Comparison of ENCODE assay signal across 9 mouse cellular contexts in the genomic region with DNA sequence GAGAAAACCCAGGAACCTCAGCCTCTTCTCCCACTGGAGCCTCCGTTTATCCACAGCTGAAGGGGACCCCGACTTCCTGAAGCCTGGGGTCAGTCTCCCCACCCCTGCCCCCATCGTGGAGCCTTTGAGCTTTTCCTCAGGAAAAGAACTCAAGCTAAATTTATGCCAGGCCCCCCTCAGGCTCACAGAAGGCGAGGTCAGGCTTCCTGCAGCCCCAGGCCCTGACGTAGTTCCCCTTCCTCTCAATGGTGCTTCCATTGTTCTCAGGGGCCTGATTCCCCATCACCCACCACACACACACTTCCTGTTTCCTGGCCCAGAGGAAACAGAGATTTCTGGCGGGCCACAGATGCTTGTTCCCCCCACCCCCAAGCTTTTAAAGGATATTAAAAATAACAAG. TPM values are rescaled to one million over a fixed set of nuclear protein-coding genes. Genes with fewer than 3 reads are reported as not detected.
DNase-seq lines count a peak whose midpoint lies in the region; ATAC-seq and TF ChIP-seq lines count a peak whose summit lies in the region.
"Had no signal": no experiment of that assay in that cellular context is flagged by ENCODE, and none has a peak within 500 bp of the region (broad histone marks: within the 10 kb centered on the region; RNA-seq: fewer than 3 reads in every experiment).

No protein-coding gene starts in this region.

- peak; percentile 74 for TF ChIP-seq EP300 in liver, postnatal 0 days (IDR thresholded peaks at IDR 0.05; ENCODE audit: low read depth)

- H3K9ac ChIP-seq in forebrain, embryonic 15.5 days (replicated peaks): no peak overlapping the region
- H3K9ac ChIP-seq in embryonic facial prominence, embryonic 12.5 days: no peak overlapping the region
- H3K9ac ChIP-seq in intestine, embryonic 15.5 days: no peak overlapping the region
- H3K9ac ChIP-seq in liver, postnatal 0 days (replicated peaks): no peak overlapping the region
- H3K9ac ChIP-seq: hindbrain, embryonic 15.5 days had no signal

- no peaks in the 10 kb centered on the region for H3K9me3 ChIP-seq in forebrain, embryonic 10.5 days
- no peaks in the 10 kb centered on the region for H3K9me3 ChIP-seq in forebrain, embryonic 15.5 days
- no peaks in the 10 kb centered on the region for H3K9me3 ChIP-seq in embryonic facial prominence, embryonic 12.5 days
- no peaks in the 10 kb centered on the region for H3K9me3 ChIP-seq in intestine, embryonic 15.5 days
- no peaks in the 10 kb centered on the region for H3K9me3 ChIP-seq in liver, postnatal 0 days (ENCODE audit: low read length)
- H3K9me3 ChIP-seq: hindbrain, embryonic 15.5 days had no signal

- no peak for TF ChIP-seq CTCF in liver, postnatal 0 days (IDR thresholded peaks at IDR 0.05; ENCODE audit: low read depth)

- no peaks in the 10 kb centered on the region for H3K36me3 ChIP-seq in forebrain, embryonic 10.5 days (replicated peaks)
- H3K36me3 ChIP-seq in forebrain, embryonic 15.5 days: no peaks in the 10 kb centered on the region
- no peaks in the 10 kb centered on the region for H3K36me3 ChIP-seq in embryonic facial prominence, embryonic 12.5 days
- no peaks in the 10 kb centered on the region for H3K36me3 ChIP-seq in intestine, embryonic 15.5 days
- H3K36me3 ChIP-seq in liver, postnatal 0 days (replicated peaks; ENCODE audit: insufficient read depth, low read length): no peaks in the 10 kb centered on the region
- H3K36me3 ChIP-seq: hindbrain, embryonic 15.5 days had no signal

- H3K27me3 ChIP-seq in forebrain, embryonic 10.5 days (ENCODE audit: poor library complexity, severe bottlenecking): no peaks in the 10 kb centered on the region
- H3K27me3 ChIP-seq in forebrain, embryonic 15.5 days: no peaks in the 10 kb centered on the region
- no peaks in the 10 kb centered on the region for H3K27me3 ChIP-seq in embryonic facial prominence, embryonic 12.5 days
- H3K27me3 ChIP-seq in intestine, embryonic 15.5 days (replicated peaks): no peaks in the 10 kb centered on the region; the same call in 1 of the 2 replicates
- no peaks in the 10 kb centered on the region for H3K27me3 ChIP-seq in liver, postnatal 0 days (ENCODE audit: insufficient read depth, low read length)
- H3K27me3 ChIP-seq: hindbrain, embryonic 15.5 days had no signal

- H3K4me1 ChIP-seq in forebrain, embryonic 10.5 days: peaks cover 62% of the 10 kb centered on the region
- H3K4me1 ChIP-seq in forebrain, embryonic 15.5 days: peaks cover 8% of the 10 kb centered on the region
- H3K4me1 ChIP-seq in embryonic facial prominence, embryonic 12.5 days: peaks cover 17% of the 10 kb centered on the region
- peaks cover 17% of the 10 kb centered on the region for H3K4me1 ChIP-seq in intestine, embryonic 15.5 days (replicated peaks)
- H3K4me1 ChIP-seq in liver, postnatal 0 days (ENCODE audit: insufficient read depth): peaks cover 22% of the 10 kb centered on the region

- 47% methylated on average over 6 of the region's 6 CpGs for WGBS in forebrain, embryonic 10.5 days
- WGBS in forebrain, embryonic 15.5 days: 49% methylated on average over 6 of the region's 6 CpGs
- WGBS in embryonic facial prominence, embryonic 12.5 days: 29% methylated on average over 6 of the region's 6 CpGs
- 41% methylated on average over 6 of the region's 6 CpGs for WGBS in intestine, embryonic 15.5 days
- WGBS in liver, postnatal 0 days (ENCODE audit: insufficient replicate concordance): 34% methylated on average over 6 of the region's 6 CpGs

- no peak overlapping the region for H3K4me3 ChIP-seq in forebrain, embryonic 10.5 days
- H3K4me3 ChIP-seq in forebrain, embryonic 15.5 days: no peak overlapping the region
- H3K4me3 ChIP-seq in embryonic facial prominence, embryonic 12.5 days: no peak overlapping the region
- H3K4me3 ChIP-seq in intestine, embryonic 15.5 days (replicated peaks): no peak overlapping the region
- no peak overlapping the region for H3K4me3 ChIP-seq in liver, postnatal 0 days (ENCODE audit: low read depth, low read length)
- H3K4me3 ChIP-seq: hindbrain, embryonic 15.5 days had no signal

- ATAC-seq in forebrain, embryonic 15.5 days (replicated peaks): no peak
- no peak for ATAC-seq in embryonic facial prominence, embryonic 12.5 days (ENCODE audit: insufficient number of reproducible peaks, insufficient read depth, low FRiP score, low TSS enrichment)
- ATAC-seq in intestine, embryonic 15.5 days: peak; percentile 28
- ATAC-seq in liver, postnatal 0 days: peak; percentile 48

- H3K4me2 ChIP-seq in forebrain, embryonic 15.5 days (replicated peaks): no peak overlapping the region
- H3K4me2 ChIP-seq in embryonic facial prominence, embryonic 12.5 days (replicated peaks): no peak overlapping the region
- 0 out of 2 replicates have a peak overlapping the region, but pooled peaks have one; percentile 4 for H3K4me2 ChIP-seq in intestine, embryonic 15.5 days (replicated peaks)
- H3K4me2 ChIP-seq in liver, postnatal 0 days (ENCODE audit: low read depth, low read length): no peak overlapping the region
- H3K4me2 ChIP-seq: hindbrain, embryonic 15.5 days had no signal

- no peak for DNase-seq in forebrain, embryonic 10.5 days (ENCODE audit: extremely low spot score, low spot score)
- DNase-seq in liver, postnatal 0 days: no peak
- DNase-seq in yolk sac, embryonic 10.5 days (ENCODE audit: low spot score): peak; percentile 41
- no peak for DNase-seq in layer of hippocampus, postnatal 25 days (ENCODE audit: extremely low spot score in 1 of 2, low spot score in 1 of 2)
- DNase-seq in spleen, postnatal 10 days (ENCODE audit: low spot score in 2 of 2): no peak

- H3K27ac ChIP-seq in forebrain, embryonic 10.5 days: peak overlapping the region; percentile 78
- H3K27ac ChIP-seq in forebrain, embryonic 15.5 days (replicated peaks): no peak overlapping the region
- H3K27ac ChIP-seq in embryonic facial prominence, embryonic 12.5 days: peak overlapping the region; percentile 82
- peak overlapping the region; percentile 54 for H3K27ac ChIP-seq in intestine, embryonic 15.5 days
- H3K27ac ChIP-seq in liver, postnatal 0 days (ENCODE audit: low read depth): peak overlapping the region; percentile 72
- H3K27ac ChIP-seq: hindbrain, embryonic 15.5 days had no signal

RNA-seq across cellular contexts. Expression of a gene that starts 1.4 kb away (rescaled TPM):
- polyA plus RNA-seq in forebrain, embryonic 10.5 days (2016; fragmentation: Nextera tagmentation; extraction: Ambion mirVana): 89.9 and 96.4 TPM in 2 replicates
- 46.4 and 56.9 TPM in 2 replicates for polyA plus RNA-seq in forebrain, embryonic 15.5 days (2015; fragmentation: Nextera tagmentation; extraction: Ambion mirVana)
- 97.3 and 101 TPM in 2 replicates for polyA plus RNA-seq in embryonic facial prominence, embryonic 12.5 days (2016; fragmentation: Nextera tagmentation; extraction: Ambion mirVana)
- polyA plus RNA-seq in intestine, embryonic 15.5 days (2015; fragmentation: Nextera tagmentation; extraction: Ambion mirVana): 113 and 124 TPM in 2 replicates
- polyA plus RNA-seq in liver, postnatal 0 days (2015; fragmentation: Nextera tagmentation; extraction: Ambion mirVana): 49.6 and 53.0 TPM in 2 replicates
- total RNA-seq in layer of hippocampus, postnatal 25 days (2021): 10 to 100 TPM; 56.8 to 68.2 TPM

RNA-seq across cellular contexts. Expression of a gene that starts 8.1 kb away (rescaled TPM):
- polyA plus RNA-seq in forebrain, embryonic 10.5 days (2016; fragmentation: Nextera tagmentation; extraction: Ambion mirVana): not detected in 2 replicates
- polyA plus RNA-seq in forebrain, embryonic 15.5 days (2015; fragmentation: Nextera tagmentation; extraction: Ambion mirVana): not detected in 2 replicates
- polyA plus RNA-seq in embryonic facial prominence, embryonic 12.5 days (2016; fragmentation: Nextera tagmentation; extraction: Ambion mirVana): not detected in 2 replicates
- not detected in 2 replicates for polyA plus RNA-seq in intestine, embryonic 15.5 days (2015; fragmentation: Nextera tagmentation; extraction: Ambion mirVana)
- polyA plus RNA-seq in liver, postnatal 0 days (2015; fragmentation: Nextera tagmentation; extraction: Ambion mirVana): not detected in 2 replicates
- not detected for total RNA-seq in layer of hippocampus, postnatal 25 days (2021)
- polyA plus RNA-seq: hindbrain, embryonic 15.5 days had no signal

RNA-seq across cellular contexts. Expression of a gene that starts 25.8 kb away (rescaled TPM):
- polyA plus RNA-seq in forebrain, embryonic 10.5 days (2016; fragmentation: Nextera tagmentation; extraction: Ambion mirVana): 10.1 and 10.2 TPM in 2 replicates
- polyA plus RNA-seq in forebrain, embryonic 15.5 days (2015; fragmentation: Nextera tagmentation; extraction: Ambion mirVana): 3.4 and 3.9 TPM in 2 replicates
- polyA plus RNA-seq in embryonic facial prominence, embryonic 12.5 days (2016; fragmentation: Nextera tagmentation; extraction: Ambion mirVana): 17.0 and 17.8 TPM in 2 replicates
- 79.9 and 90.3 TPM in 2 replicates for polyA plus RNA-seq in intestine, embryonic 15.5 days (2015; fragmentation: Nextera tagmentation; extraction: Ambion mirVana)
- 215 and 221 TPM in 2 replicates for polyA plus RNA-seq in liver, postnatal 0 days (2015; fragmentation: Nextera tagmentation; extraction: Ambion mirVana)
- 1 to 10 TPM; 1.2 to 1.9 TPM for total RNA-seq in layer of hippocampus, postnatal 25 days (2021)

RNA-seq across cellular contexts. Expression of a gene that starts 49.9 kb away (rescaled TPM):
- 44.1 and 49.4 TPM in 2 replicates for polyA plus RNA-seq in forebrain, embryonic 10.5 days (2016; fragmentation: Nextera tagmentation; extraction: Ambion mirVana)
- polyA plus RNA-seq in forebrain, embryonic 15.5 days (2015; fragmentation: Nextera tagmentation; extraction: Ambion mirVana): 111 and 121 TPM in 2 replicates
- 66.0 and 75.2 TPM in 2 replicates for polyA plus RNA-seq in embryonic facial prominence, embryonic 12.5 days (2016; fragmentation: Nextera tagmentation; extraction: Ambion mirVana)
- polyA plus RNA-seq in intestine, embryonic 15.5 days (2015; fragmentation: Nextera tagmentation; extraction: Ambion mirVana): 31.1 and 32.6 TPM in 2 replicates
- 0.48 and 0.56 TPM in 2 replicates for polyA plus RNA-seq in liver, postnatal 0 days (2015; fragmentation: Nextera tagmentation; extraction: Ambion mirVana)
- total RNA-seq in layer of hippocampus, postnatal 25 days (2021): 10 to 100 TPM; 71.3 to 78.8 TPM

Comparison
In these comparisons a context has a peak if more than half of its experiments do, and no peak if none do; other contexts are left out.
1. ATAC-seq: peak in intestine, embryonic 15.5 days (single experiment) and liver, postnatal 0 days (single experiment); none in forebrain, embryonic 15.5 days (single experiment) and embryonic facial prominence, embryonic 12.5 days (single experiment).